Mouse (Mus musculus) kidney, adult 2 months (tissue): Measurements from ENCODE around the gene Flvcr2.

Source experiments
- CTCF ChIP-seq: fragments of 200-500 bp; conservative IDR thresholded peaks from 2 replicates; pipeline ENCODE4 v1.5.1; 2011; ENCODE audit warnings: low read depth, mild to moderate bottlenecking, control low read depth, low read length, moderate library complexity, mixed read lengths; ENCODE audit not compliant: insufficient read depth, insufficient read length
- POLR2A ChIP-seq: fragments of 200-500 bp; IDR thresholded peaks from one replicate; pipeline ENCODE4 v1.6.1; 2011; ENCODE audit warnings: low read depth, low read length, control low read depth

DNA sequence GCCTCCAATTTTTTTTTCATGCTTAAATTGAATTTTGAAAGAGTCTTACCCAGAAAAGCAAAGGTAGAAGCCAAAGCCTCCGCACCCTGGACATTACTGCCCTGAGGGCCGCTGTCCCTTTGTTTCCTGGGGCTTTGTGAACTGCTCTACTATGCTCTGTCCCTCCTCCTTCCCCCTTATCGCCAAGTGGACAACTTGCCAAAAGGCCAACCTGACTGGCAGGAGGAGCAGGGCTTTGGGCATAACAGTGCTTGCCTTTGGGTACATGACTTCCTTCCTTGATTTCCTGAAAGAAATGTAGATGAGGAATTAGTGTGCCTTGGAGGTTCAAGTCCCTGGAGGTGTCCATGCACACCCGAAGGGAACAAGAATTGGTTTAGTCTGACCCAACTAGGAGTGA lies 15.1 kb downstream of the Flvcr2 start:
- TF ChIP-seq CTCF (no peak), POLR2A (no peak)
